Mouse (Mus musculus): Measurements from ENCODE around the gene Pde4dip. TPM values are rescaled to one million over a fixed set of nuclear protein-coding genes. Genes with fewer than 3 reads are reported as not detected.

Pde4dip gene
- polyA plus RNA-seq, 1 experiment from 2014 or later = 60.3 TPM

GRCm38 (mm10) chr3:97686372-97687117, 202.0 kb downstream of the Pde4dip start:
- H3K4me2 ChIP-seq (ENCODE audit: low read length) = no peak overlapping the region
- H3K27ac ChIP-seq (ENCODE audit: low read depth, low read length) = no peak overlapping the region
- peaks cover 7% of the 10 kb centered on the region for H3K4me1 ChIP-seq (ENCODE audit: control insufficient read depth, insufficient read depth, low read depth, low read length)
- H3K9ac ChIP-seq (ENCODE audit: low read depth, low read length) = no peak overlapping the region
- 78% methylated on average over 4 of the region's 4 CpGs for WGBS
- no peaks in the 10 kb centered on the region; the same call in 1 of the 2 replicates for H3K27me3 ChIP-seq (replicated peaks; ENCODE audit: control insufficient read depth, insufficient read depth, low read length)
- no peaks in the 10 kb centered on the region for H3K9me3 ChIP-seq (ENCODE audit: control insufficient read depth, low read length)
- ATAC-seq = no peak
- peaks cover 16% of the 10 kb centered on the region for H3K36me3 ChIP-seq (ENCODE audit: control insufficient read depth, insufficient read depth, low read length)
- H3K4me3 ChIP-seq (ENCODE audit: low read length) = no peak overlapping the region

- 4% methylated on average over 16 of the region's 16 CpGs for WGBS
- ATAC-seq = peak; percentile 22; the same call in 1 of the 2 replicates
Observed at GRCm38 (mm10) chr3:97683560-97684195, 204.8 kb downstream of the Pde4dip start.

GRCm38 (mm10) chr3:97682576-97682975, 205.9 kb downstream of the Pde4dip start:
- peak overlapping the region; percentile 87 for H3K4me2 ChIP-seq (ENCODE audit: low read length)
- no peak overlapping the region for H3K9ac ChIP-seq (ENCODE audit: low read depth, low read length)
- 24% methylated on average over 5 of the region's 5 CpGs for WGBS
- no peak overlapping the region for H3K4me3 ChIP-seq (ENCODE audit: low read length)
- peaks cover 15% of the 10 kb centered on the region for H3K4me1 ChIP-seq (ENCODE audit: control insufficient read depth, insufficient read depth, low read depth, low read length)
- H3K36me3 ChIP-seq (ENCODE audit: control insufficient read depth, insufficient read depth, low read length) = no peaks in the 10 kb centered on the region
- no peak for ATAC-seq
- H3K27ac ChIP-seq (ENCODE audit: low read depth, low read length) = no peak overlapping the region
- no peaks in the 10 kb centered on the region for H3K9me3 ChIP-seq (ENCODE audit: control insufficient read depth, low read length)
- no peaks in the 10 kb centered on the region; the same call in 1 of the 2 replicates for H3K27me3 ChIP-seq (replicated peaks; ENCODE audit: control insufficient read depth, insufficient read depth, low read length)

More at GRCm38 (mm10) chr3:97683560-97684195, 204.8 kb downstream of the Pde4dip start:
- no peaks in the 10 kb centered on the region for H3K9me3 ChIP-seq (ENCODE audit: control insufficient read depth, low read length)
- H3K4me1 ChIP-seq (ENCODE audit: control insufficient read depth, insufficient read depth, low read depth, low read length) = peaks cover 15% of the 10 kb centered on the region
- H3K4me2 ChIP-seq (ENCODE audit: low read length) = 0 out of 2 replicates have a peak overlapping the region, but pooled peaks have one; percentile 19
- H3K27me3 ChIP-seq (replicated peaks; ENCODE audit: control insufficient read depth, insufficient read depth, low read length) = no peaks in the 10 kb centered on the region; the same call in 1 of the 2 replicates
- no peak overlapping the region for H3K4me3 ChIP-seq (ENCODE audit: low read length)
- H3K9ac ChIP-seq (ENCODE audit: low read depth, low read length) = no peak overlapping the region
- no peaks in the 10 kb centered on the region for H3K36me3 ChIP-seq (ENCODE audit: control insufficient read depth, insufficient read depth, low read length)
- H3K27ac ChIP-seq (ENCODE audit: low read depth, low read length) = no peak overlapping the region

- Histone ChIP-seq H3K9ac (ENCODE audit: low read depth, low read length) (0 out of 2 replicates have a peak overlapping the region, but pooled peaks have one; percentile 7), H3K9me3 (ENCODE audit: control insufficient read depth, low read length) (no peaks in the 10 kb centered on the region), H3K4me2 (ENCODE audit: low read length) (peak overlapping the region; percentile 87), H3K4me3 (ENCODE audit: low read length) (peak overlapping the region; percentile 43), H3K36me3 (ENCODE audit: control insufficient read depth, insufficient read depth, low read length) (no peaks in the 10 kb centered on the region), H3K27me3 (replicated peaks; ENCODE audit: control insufficient read depth, insufficient read depth, low read length) (no peaks in the 10 kb centered on the region; the same call in 1 of the 2 replicates), H3K4me1 (ENCODE audit: control insufficient read depth, insufficient read depth, low read depth, low read length) (peaks cover 15% of the 10 kb centered on the region), H3K27ac (ENCODE audit: low read depth, low read length) (no peak overlapping the region)
- ATAC-seq = no peak
- WGBS = 2% methylated on average over 11 of the region's 11 CpGs
Observed at GRCm38 (mm10) chr3:97682159-97682502, 206.4 kb downstream of the Pde4dip start.

GRCm38 (mm10) chr3:97681321-97682158, 207.0 kb downstream of the Pde4dip start:
- Histone ChIP-seq H3K4me2 (ENCODE audit: low read length) (peak overlapping the region; percentile 87), H3K9ac (ENCODE audit: low read depth, low read length) (peak overlapping the region; percentile 65), H3K4me1 (ENCODE audit: control insufficient read depth, insufficient read depth, low read depth, low read length) (peaks cover 15% of the 10 kb centered on the region), H3K9me3 (ENCODE audit: control insufficient read depth, low read length) (no peaks in the 10 kb centered on the region), H3K27ac (ENCODE audit: low read depth, low read length) (peak overlapping the region; percentile 55), H3K36me3 (ENCODE audit: control insufficient read depth, insufficient read depth, low read length) (no peaks in the 10 kb centered on the region), H3K4me3 (ENCODE audit: low read length) (peak overlapping the region; percentile 43), H3K27me3 (replicated peaks; ENCODE audit: control insufficient read depth, insufficient read depth, low read length) (no peaks in the 10 kb centered on the region; the same call in 1 of the 2 replicates)
- WGBS = under 1% methylated on average over 33 of the region's 33 CpGs
- peak; percentile 77 for ATAC-seq

GRCm38 (mm10) chr3:97680631-97681320, 207.7 kb downstream of the Pde4dip start:
- 2% methylated on average over 28 of the region's 28 CpGs for WGBS
- no peaks in the 10 kb centered on the region for H3K36me3 ChIP-seq (ENCODE audit: control insufficient read depth, insufficient read depth, low read length)
- peak overlapping the region; percentile 65 for H3K9ac ChIP-seq (ENCODE audit: low read depth, low read length)
- no peaks in the 10 kb centered on the region for H3K9me3 ChIP-seq (ENCODE audit: control insufficient read depth, low read length)
- peak overlapping the region; percentile 87 for H3K4me2 ChIP-seq (ENCODE audit: low read length)
- peak overlapping the region; percentile 43 for H3K4me3 ChIP-seq (ENCODE audit: low read length)
- peak; percentile 73 for ATAC-seq
- H3K27ac ChIP-seq (ENCODE audit: low read depth, low read length) = 0 out of 2 replicates have a peak overlapping the region, but pooled peaks have one; percentile 17
- no peaks in the 10 kb centered on the region; the same call in 1 of the 2 replicates for H3K27me3 ChIP-seq (replicated peaks; ENCODE audit: control insufficient read depth, insufficient read depth, low read length)
- peaks cover 15% of the 10 kb centered on the region for H3K4me1 ChIP-seq (ENCODE audit: control insufficient read depth, insufficient read depth, low read depth, low read length)

GRCm38 (mm10) chr3:97678416-97678815, 210.1 kb downstream of the Pde4dip start:
- Histone ChIP-seq H3K4me2 (ENCODE audit: low read length) (no peak overlapping the region), H3K9me3 (ENCODE audit: control insufficient read depth, low read length) (no peaks in the 10 kb centered on the region), H3K4me1 (ENCODE audit: control insufficient read depth, insufficient read depth, low read depth, low read length) (peaks cover 15% of the 10 kb centered on the region), H3K27me3 (replicated peaks; ENCODE audit: control insufficient read depth, insufficient read depth, low read length) (no peaks in the 10 kb centered on the region; the same call in 1 of the 2 replicates), H3K9ac (ENCODE audit: low read depth, low read length) (no peak overlapping the region), H3K27ac (ENCODE audit: low read depth, low read length) (no peak overlapping the region), H3K4me3 (ENCODE audit: low read length) (no peak overlapping the region), H3K36me3 (ENCODE audit: control insufficient read depth, insufficient read depth, low read length) (no peaks in the 10 kb centered on the region)
- ATAC-seq = no peak
- 96% methylated on average over 3 of the region's 3 CpGs for WGBS

- 95% methylated on average over 3 of the region's 3 CpGs for WGBS
- Histone ChIP-seq H3K27ac (ENCODE audit: low read depth, low read length) (no peak overlapping the region), H3K36me3 (ENCODE audit: control insufficient read depth, insufficient read depth, low read length) (peaks cover 1% of the 10 kb centered on the region; the same call in 1 of the 2 replicates), H3K9me3 (ENCODE audit: control insufficient read depth, low read length) (no peaks in the 10 kb centered on the region), H3K4me2 (ENCODE audit: low read length) (no peak overlapping the region), H3K9ac (ENCODE audit: low read depth, low read length) (no peak overlapping the region), H3K4me3 (ENCODE audit: low read length) (no peak overlapping the region), H3K27me3 (replicated peaks; ENCODE audit: control insufficient read depth, insufficient read depth, low read length) (no peaks in the 10 kb centered on the region; the same call in 1 of the 2 replicates), H3K4me1 (ENCODE audit: control insufficient read depth, insufficient read depth, low read depth, low read length) (peaks cover 4% of the 10 kb centered on the region; the same call in 1 of the 2 replicates)
- ATAC-seq = no peak
Observed at GRCm38 (mm10) chr3:97676126-97676525, 212.4 kb downstream of the Pde4dip start.

Measured in hindbrain, embryonic 16.5 days (tissue).